Mouse (Mus musculus): ENCODE data around the gene Gm8271.
"Not testable (repeated sequence)": the region's sequence is repeated elsewhere in the genome, so short reads cannot be mapped to it uniquely, and the experiment has no call there.

The Gm8271 gene

DNA sequence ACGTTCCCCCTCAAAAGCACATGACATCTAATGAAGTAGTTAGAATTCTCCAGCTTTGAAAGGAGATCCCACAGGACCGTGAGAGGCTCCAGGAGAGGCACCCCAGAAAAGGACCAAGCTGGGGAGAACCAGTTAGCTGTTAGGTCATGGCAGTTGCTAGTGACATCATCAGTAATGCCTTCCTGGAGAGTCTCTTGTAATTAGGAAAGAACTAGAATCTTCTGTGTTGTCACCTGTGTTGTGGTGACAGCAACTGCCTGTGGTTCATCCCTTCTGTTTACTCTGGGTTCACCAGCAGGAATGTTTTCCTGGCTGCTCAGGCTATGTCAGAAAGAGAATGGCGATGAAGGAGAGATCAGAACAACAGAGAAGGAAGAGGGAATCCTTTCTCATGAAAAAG lies at the start of gene Gm8271:
Gm8271 (plus strand) TSS at position 301 of the 400 bp plus-strand sequence.
- CTCF ChIA-PET, POLR2A ChIA-PET: not testable (repeated sequence)

DNA sequence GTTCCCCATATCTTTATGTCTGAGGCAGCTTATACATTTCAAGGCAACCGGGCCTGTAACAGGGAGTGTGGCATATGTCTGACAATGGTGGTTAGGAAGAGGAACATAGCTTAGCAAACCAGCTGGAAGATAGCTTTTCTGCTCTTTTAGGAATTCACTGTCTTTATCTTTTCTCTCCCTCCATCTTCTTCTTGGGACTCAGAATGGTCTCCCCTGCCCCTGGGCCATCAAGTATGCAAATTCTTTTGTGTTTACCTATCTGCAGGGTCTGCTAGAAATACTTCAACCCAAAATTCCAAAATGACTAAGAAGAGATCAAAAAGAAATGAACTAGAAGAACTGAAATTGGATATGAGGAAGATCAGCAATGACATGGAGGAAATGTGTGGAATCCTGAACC lies 21.4 kb upstream of the Gm8271 start, which contains the start of gene Gm3317:
Gm3317 (plus strand) TSS at position 301 of the 400 bp plus-strand sequence.
- CTCF ChIA-PET: not testable (repeated sequence)

More for the DNA sequence above, 21.4 kb upstream of the Gm8271 start, which contains the start of gene Gm3317:
- POLR2A ChIA-PET: not testable (repeated sequence)

Measured in embryonic stem cell, embryonic (primary cell).